Mouse (Mus musculus): ENCODE data around the gene Dusp27. TPM values are rescaled to one million over a fixed set of nuclear protein-coding genes. Genes with fewer than 3 reads are reported as not detected.
"Not testable (repeated sequence)": the region's sequence is repeated elsewhere in the genome, so short reads cannot be mapped to it uniquely, and the experiment has no call there.

Dusp27 gene
- polyA plus RNA-seq, 1 experiment = 0.30 TPM

DNA sequence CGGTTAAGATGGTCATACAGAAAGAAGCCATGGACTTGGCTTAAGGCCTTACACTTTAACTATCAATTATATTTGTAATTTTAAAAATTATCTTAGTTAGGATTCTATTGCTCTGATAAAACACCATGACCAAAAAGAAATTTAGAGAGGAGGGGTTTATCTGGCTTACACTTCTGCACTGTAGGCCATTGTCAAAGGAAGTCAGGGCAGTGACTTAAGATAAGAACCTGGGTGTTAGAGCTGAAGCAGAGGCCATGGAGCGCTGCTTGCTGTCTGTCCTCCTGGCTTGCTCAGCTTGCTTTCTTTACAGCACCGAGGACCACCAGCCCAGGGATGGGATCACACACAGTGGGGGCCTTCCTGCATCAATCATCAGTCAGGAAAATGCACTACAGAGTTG is 19.9 kb upstream of the Dusp27 start:
- no peak for DNase-seq (ENCODE audit: extremely low spot score in 1 of 2, low spot score in 1 of 2)

DNA sequence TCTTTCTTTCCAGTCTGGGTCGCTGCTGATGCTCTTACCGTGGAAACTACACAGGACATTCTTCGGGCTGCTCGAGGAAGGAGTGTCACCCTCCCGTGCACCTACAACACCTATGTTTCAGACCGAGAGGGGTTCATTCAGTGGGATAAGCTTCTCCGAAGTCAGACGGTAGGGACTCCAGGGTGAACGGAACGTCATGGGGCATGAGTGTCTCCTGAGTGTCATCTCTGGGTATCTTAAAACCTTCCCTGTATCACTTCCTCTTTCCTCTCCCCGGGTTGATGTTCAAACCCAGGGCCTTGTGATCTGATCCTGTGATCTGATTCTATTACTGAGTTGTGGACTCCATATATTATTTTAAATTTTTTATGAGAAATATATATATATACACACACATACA is 18.9 kb upstream of the Dusp27 start:
- no peak for DNase-seq (ENCODE audit: extremely low spot score in 1 of 2, low spot score in 1 of 2)

- no peak for DNase-seq (ENCODE audit: extremely low spot score in 1 of 2, low spot score in 1 of 2)
Observed at GRCm38 (mm10) chr1:166142369-166142768, 14.6 kb upstream of the Dusp27 start.

- DNase-seq (ENCODE audit: extremely low spot score in 1 of 2, low spot score in 1 of 2) = not testable (repeated sequence)
Observed at GRCm38 (mm10) chr1:166141868-166142267, 14.1 kb upstream of the Dusp27 start.

DNA sequence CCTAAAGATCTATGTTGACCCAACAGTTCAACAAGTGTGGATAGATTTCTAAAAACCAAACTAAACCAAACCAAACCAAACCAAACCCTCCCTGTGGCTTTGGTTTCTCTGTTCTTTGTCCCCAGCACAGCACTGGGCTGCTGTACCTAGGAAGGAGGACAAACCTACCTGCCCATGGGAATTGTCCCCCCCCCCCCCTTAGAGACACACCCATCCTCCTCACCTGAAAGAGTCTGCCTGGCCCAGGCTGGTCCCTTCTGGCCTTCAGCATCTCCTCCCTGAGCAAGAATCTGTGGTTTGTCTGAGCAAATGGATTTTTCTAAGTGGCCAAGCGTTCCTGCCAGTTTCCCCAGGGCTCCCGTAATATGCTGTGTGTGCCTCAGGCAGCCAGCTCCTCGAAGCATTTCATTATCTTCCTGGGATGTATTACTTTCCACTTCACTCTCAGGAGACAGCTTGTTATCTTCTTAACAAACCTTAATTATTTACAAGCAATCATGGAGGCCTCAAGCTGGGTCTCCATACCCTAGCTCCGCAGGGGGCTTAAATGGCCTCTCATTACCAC is 12.0 kb upstream of the Dusp27 start:
- no peak for DNase-seq (ENCODE audit: extremely low spot score in 1 of 2, low spot score in 1 of 2)

GRCm38 (mm10) chr1:166139113-166139512 is 11.4 kb upstream of the Dusp27 start:
- DNase-seq (ENCODE audit: extremely low spot score in 1 of 2, low spot score in 1 of 2) = no peak

- DNase-seq (ENCODE audit: extremely low spot score in 1 of 2, low spot score in 1 of 2) = no peak
Observed at GRCm38 (mm10) chr1:166138136-166138535, 10.4 kb upstream of the Dusp27 start.

GRCm38 (mm10) chr1:166137244-166137938 is 9.7 kb upstream of the Dusp27 start:
- no peak for DNase-seq (ENCODE audit: extremely low spot score in 1 of 2, low spot score in 1 of 2)

DNA sequence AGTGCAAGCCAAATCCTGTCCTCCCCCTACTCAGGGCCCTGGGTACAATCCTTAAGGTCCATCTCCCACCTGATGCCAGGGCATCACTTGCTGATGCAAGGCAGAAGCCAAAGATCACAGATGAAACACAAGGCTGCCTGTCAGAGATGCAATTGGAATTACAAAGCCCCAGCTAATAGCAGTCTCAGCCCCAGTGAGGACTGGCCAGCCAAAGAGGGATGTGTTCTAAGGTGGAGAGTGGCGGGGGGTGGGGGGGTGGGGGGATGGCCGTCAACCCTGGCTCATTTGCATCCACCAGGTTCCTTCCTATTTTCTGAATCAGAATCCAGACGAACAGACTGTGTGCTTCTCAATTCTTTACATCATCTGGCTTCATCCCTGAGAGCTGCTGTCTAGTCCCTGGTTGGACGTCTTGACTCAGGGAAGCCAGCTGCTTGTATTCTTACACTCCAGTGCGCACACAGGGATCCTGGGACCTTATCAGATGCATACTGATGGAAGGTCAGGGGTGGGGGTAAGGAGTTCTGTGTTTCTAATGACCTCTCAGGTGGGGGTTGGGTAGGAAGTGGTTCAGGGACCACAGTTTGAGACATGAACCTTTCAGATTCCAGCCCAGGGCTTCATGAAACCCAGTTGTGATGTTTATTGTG is 7.5 kb upstream of the Dusp27 start:
- no peak for DNase-seq (ENCODE audit: extremely low spot score in 1 of 2, low spot score in 1 of 2)

DNA sequence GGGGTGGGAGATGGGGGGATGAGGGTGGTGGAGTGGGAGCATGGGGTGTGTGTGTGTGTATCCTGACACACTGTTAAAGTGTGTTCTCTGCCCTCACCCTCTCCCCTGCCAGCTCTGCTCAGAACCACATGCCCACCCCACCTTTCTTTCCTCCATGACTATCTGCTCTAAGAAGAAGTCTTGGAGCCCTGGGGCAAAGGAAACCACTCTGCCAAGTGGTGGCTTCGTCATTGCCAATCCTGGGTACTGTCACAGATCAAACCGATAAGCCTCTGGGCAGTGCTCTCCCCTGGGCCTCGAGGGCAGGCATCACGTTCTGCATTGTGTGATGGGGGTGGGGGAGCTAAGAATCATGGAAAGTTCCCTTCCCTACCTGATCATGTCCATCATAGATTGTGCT is 4.6 kb upstream of the Dusp27 start:
- DNase-seq (ENCODE audit: extremely low spot score in 1 of 2, low spot score in 1 of 2) = no peak

DNA sequence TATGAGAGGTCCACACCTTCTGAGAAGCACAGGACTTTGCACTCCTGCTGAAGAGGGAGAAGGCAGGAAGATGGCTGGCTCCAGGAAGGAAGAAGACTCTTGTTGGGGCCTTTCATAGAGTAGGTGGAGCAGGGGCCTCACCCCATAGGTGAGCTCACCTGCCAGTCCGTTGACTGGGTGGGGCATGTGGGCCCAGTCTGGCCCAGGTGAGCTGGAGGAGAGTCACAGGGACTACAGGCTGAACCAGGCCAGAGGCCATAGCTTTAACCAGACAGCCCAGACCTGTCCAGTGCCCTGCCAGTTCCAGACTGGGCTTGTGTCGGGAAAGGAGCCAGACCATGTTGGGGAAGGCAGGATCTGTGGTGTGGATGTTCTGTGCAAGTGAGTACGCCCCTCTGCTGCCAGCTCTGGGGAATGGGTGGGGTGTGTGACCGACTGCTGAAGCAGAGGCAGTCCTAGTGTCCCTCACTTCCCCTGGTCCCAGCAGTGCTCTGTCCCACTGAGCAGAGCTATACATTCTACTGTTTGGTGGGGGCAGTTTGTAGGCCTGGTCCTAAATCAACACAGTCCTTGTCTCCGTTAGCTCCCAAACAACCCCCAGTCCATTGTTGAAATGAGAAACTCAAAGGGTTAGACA is 2.6 kb upstream of the Dusp27 start, which contains the start of gene Gpa33:
Gene Gpa33, plus strand, starts transcription at position 15 of the 637 bp plus-strand sequence.
- DNase-seq (ENCODE audit: extremely low spot score in 1 of 2, low spot score in 1 of 2) = no peak

DNA sequence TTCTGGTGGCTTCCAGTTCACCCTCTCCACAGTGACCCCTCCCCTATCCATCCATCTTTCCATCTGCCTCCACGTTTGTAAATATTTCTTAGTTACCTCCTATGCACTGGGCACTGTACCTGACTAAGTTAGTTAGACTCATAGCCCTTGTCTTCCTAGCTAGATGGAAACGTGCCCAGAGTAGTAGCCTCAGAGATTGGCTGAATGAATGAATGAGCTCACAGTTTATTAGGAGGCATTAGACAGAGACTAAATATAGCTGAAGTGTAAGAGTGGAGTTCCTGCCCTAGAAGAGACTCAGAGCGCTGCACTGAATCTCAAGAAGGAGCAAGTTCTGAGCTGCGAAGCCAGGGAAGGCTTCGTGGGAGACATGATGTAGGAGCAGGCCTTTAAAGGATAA is 829 bp upstream of the Dusp27 start:
- no peak for DNase-seq (ENCODE audit: extremely low spot score in 1 of 2, low spot score in 1 of 2)

DNA sequence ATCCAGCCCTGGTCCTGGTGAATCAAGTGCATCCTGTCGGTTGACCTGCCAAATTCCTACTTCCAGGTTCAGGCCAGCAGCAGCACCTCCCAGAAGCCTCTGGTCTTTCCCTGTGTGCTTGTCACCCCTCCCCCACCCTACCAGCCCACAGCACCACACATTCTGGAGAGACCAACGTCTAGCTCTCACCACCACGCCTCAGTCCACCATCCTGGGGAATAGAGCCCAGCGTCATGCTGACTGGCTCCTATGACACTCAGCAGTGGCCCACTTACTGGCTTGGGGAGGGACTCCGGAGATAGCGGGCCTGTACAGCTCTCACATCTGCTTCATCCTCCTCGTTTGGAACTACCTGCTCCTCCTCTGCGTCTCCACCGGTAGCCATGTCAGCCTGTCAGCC is 927 bp downstream of the Dusp27 start:
- DNase-seq (ENCODE audit: extremely low spot score in 1 of 2, low spot score in 1 of 2) = no peak

DNA sequence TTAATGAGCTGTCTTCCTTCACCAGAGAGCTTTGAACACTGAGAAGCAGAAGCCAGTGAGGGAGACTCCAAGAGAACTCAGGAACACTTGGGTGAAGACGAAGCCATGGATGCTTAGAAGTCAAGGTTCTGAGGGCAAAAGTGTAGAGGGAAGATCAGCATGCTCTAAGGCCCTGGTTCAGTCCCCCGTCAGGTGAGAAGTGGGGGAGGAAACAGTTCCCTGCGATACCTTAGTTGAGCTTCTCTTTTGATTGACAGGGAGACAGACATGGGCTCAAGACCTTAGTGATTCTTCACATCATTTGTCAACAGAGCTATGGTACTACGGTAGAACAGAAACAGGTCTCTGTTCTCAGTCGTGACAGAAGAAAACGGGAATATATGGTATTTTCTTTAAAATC is 1.4 kb downstream of the Dusp27 start:
- DNase-seq (ENCODE audit: extremely low spot score in 1 of 2, low spot score in 1 of 2) = no peak

- DNase-seq (ENCODE audit: extremely low spot score in 1 of 2, low spot score in 1 of 2) = no peak
Observed at GRCm38 (mm10) chr1:166124932-166125593, 2.7 kb downstream of the Dusp27 start.

GRCm38 (mm10) chr1:166123751-166124150 is 4.0 kb downstream of the Dusp27 start:
- DNase-seq (ENCODE audit: extremely low spot score in 1 of 2, low spot score in 1 of 2) = no peak

DNA sequence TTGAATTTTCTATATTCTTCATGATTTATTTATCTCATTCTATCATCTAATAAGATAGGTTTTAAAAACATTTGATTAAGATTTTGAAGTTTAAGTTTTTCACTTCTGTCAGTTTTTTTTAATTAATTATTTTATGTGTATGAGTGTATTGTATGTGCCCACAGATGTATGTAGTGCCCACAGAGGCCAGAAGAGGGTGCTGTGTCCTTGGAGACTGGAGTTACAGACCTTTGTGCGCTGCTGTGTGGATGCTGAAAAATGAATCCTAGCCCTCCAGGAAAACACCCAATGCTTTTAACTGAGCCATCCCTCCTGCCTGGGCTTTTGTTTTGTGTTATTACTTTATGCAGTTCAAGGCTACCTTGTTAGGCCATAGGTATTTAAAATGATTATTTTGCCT is 4.7 kb downstream of the Dusp27 start:
- DNase-seq (ENCODE audit: extremely low spot score in 1 of 2, low spot score in 1 of 2) = no peak

- no peak for DNase-seq (ENCODE audit: extremely low spot score in 1 of 2, low spot score in 1 of 2)
Observed at GRCm38 (mm10) chr1:166122114-166122513, 5.6 kb downstream of the Dusp27 start.

DNA sequence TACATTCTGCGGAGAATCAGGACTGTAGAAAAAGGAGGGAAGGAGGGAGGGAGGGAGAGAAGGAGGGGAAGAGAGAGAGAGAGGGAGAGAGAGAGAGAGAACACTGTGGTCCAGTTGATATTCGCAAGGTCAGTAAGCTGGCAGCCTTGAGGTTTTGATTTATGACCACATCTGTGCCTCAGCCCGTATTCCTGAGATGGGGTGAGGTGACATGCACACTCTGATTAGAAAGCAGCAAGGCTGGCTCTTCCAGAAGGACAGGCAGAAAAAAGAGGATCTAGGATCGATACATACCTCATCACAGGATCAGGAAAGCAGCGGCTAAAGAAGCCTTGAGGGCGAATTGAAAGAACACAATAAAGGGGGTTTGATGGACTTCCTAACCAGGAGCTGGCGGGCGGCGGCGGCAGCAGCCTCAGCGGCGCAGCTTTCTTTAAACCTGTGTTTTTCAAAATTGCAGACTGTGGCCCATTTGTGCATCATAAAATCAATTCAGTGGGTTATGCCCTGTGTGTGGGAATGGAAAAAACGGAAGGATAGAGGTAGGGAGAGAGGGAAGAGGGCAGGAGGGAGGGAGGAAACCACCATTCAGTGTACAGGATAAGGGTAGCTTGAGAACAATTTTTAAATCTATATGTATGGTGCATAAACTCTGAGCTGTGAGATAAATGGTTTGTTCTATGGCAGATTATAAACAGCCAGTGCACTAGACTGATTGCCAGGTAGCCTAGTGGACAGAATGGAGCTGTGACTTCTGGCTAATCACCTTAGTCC is 9.7 kb downstream of the Dusp27 start:
- no peak for DNase-seq (ENCODE audit: extremely low spot score in 1 of 2, low spot score in 1 of 2)

DNA sequence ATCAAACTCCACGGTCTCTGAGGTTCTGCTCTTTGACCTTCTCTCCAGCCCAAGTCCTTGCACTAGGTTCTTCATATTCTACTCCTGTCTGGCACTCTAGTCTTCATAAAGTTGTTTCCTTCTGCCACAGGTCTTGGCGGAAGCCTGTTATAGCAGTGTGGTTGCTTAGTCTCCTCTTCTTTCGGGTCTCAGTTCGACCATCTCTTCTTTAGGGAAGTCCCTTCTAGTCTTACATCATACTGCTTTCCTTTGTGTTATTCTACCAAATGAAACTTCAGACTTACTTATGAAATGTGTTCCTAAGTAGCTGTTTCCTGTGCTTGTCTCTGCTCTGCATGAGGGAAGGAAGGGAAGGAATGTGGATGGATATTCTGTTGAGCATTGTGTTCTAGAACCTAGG is 12.0 kb downstream of the Dusp27 start:
- DNase-seq (ENCODE audit: extremely low spot score in 1 of 2, low spot score in 1 of 2) = no peak

All from frontal cortex, adult 2 months (tissue).